Mouse (Mus musculus): ENCODE results near the gene Map1a.

Gene Map1a

GRCm38 (mm10) chr2:121288901-121289729 is at the start of gene Map1a:
TSS of gene Map1a (plus strand) at chr2:121289600.
- DNase-seq = peak; percentile 92 to 95

GRCm38 (mm10) chr2:121244099-121244498 is 45.3 kb upstream of the Map1a start:
- no peak for DNase-seq

GRCm38 (mm10) chr2:121249758-121250157 is 39.6 kb upstream of the Map1a start:
- DNase-seq = no peak

GRCm38 (mm10) chr2:121268446-121268845 is 21.0 kb upstream of the Map1a start:
- DNase-seq = no peak

GRCm38 (mm10) chr2:121270521-121271235 is 18.7 kb upstream of the Map1a start:
- no peak for DNase-seq

GRCm38 (mm10) chr2:121271236-121271927 is 18.0 kb upstream of the Map1a start, which contains the start of gene Trp53bp1:
TSS of gene Trp53bp1 (minus strand) at chr2:121271407.
- peak; percentile 98 for DNase-seq

- DNase-seq = no peak
These were observed 17.4 kb upstream of the Map1a start for GRCm38 (mm10) chr2:121271928-121272516.

GRCm38 (mm10) chr2:121287850-121288249 is 1.6 kb upstream of the Map1a start:
- no peak for DNase-seq

GRCm38 (mm10) chr2:121289730-121290540 is 535 bp downstream of the Map1a start:
- DNase-seq = no peak

- no peak for DNase-seq
These were observed 3.1 kb downstream of the Map1a start for GRCm38 (mm10) chr2:121292316-121293013.

- DNase-seq = peak; percentile 9 to 66
These were observed 4.8 kb downstream of the Map1a start for GRCm38 (mm10) chr2:121294182-121294581.

GRCm38 (mm10) chr2:121294753-121295607 is 5.6 kb downstream of the Map1a start:
- peak in 1 of 2 experiments; percentile 27 for DNase-seq

GRCm38 (mm10) chr2:121295608-121296571 is 6.5 kb downstream of the Map1a start:
- DNase-seq = no peak

- DNase-seq = no peak
These were observed 7.4 kb downstream of the Map1a start for GRCm38 (mm10) chr2:121296754-121297231.

- no peak for DNase-seq
These were observed 8.3 kb downstream of the Map1a start for GRCm38 (mm10) chr2:121297701-121298100.

- DNase-seq = no peak
These were observed 8.7 kb downstream of the Map1a start for GRCm38 (mm10) chr2:121298131-121298530.

GRCm38 (mm10) chr2:121299471-121299870 is 10.1 kb downstream of the Map1a start:
- no peak for DNase-seq

- no peak for DNase-seq
These were observed 10.6 kb downstream of the Map1a start for GRCm38 (mm10) chr2:121300036-121300435.

GRCm38 (mm10) chr2:121308997-121309416 is 19.6 kb downstream of the Map1a start:
- peak; percentile 45 to 68 for DNase-seq
